Mouse (Mus musculus) left cerebral cortex, adult 2 months (tissue): ENCODE measurements around the gene Prpf39. TPM values are rescaled to one million over a fixed set of nuclear protein-coding genes. Genes with fewer than 3 reads are reported as not detected.

Experiments used
- DNase-seq, 2 experiments: peaks; one replicate each; pipeline ENCODE4 v3.0.0; 2021 to 2022; ENCODE audit warnings: low spot score in 2 of 2, mixed read lengths in 1 of 2; ENCODE audit errors: extremely low spot score in 1 of 2
- H3K27ac ChIP-seq: fragments of 200-600 bp; 2 replicates; pipeline ENCODE4 v1.8.1; 2022
- H3K4me3 ChIP-seq: fragments of 200-600 bp; 2 replicates; pipeline ENCODE4 v1.8.1; 2022
- CTCF ChIP-seq: fragments of 200-600 bp; IDR thresholded peaks from 2 replicates; pipeline ENCODE4 v1.8.1; 2022; ENCODE audit warnings: antibody characterized with exemption, mild to moderate bottlenecking, moderate library complexity
- intact Hi-C: fragments of 180-260 bp; cut with DNase I; formaldehyde crosslinking; loops from one replicate; pipeline ENCODE4 v1.15.1; 2025
- total RNA-seq, 2 experiments: library from RNA; stranded (reverse); gene quantifications; 2 replicates each; pipeline ENCODE4 v1.2.3; 2021

Prpf39 gene
- total RNA-seq, 2 experiments from 2014 or later = 41.6 to 44.9 TPM

DNA sequence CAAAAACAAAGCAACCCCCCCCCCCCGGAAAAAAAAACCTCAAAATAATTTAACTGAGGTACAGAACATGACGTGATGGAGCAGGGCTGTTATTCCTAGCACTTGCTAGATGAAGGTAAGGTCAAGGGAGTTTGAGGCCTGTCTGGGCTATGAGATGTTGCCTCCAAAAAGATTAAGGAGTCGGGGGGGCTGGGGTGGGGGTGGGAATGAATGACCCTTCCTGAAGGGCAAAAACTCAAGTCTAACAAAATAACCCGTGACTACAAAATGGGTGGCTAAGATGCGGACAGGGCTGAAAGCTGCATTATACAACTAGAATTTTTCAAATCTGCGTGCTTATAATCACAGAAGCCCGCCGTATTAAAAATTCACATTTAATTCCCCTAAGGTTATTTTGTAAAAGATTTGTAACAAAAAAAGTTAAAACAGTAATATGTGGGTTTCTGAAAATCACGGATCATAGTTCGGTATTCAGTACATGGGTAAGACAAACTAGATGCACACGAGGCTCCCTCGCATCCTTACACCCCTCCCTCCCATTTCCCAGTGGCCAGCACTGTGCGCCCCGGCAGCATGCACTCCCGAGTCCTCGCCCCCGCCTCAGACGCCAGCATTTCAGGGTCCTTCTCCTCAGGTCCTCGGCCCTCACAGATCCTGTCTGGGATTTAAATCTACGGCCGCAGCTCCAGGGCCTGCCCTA lies 36.9 kb downstream of the Prpf39 start:
- intact Hi-C loops = loop anchor here (5.0 kb wide), 1 partner anchor 36 kb away; the partner anchor contains the start of gene Prpf39
- TF ChIP-seq CTCF = no peak
- H3K4me3 ChIP-seq = peak overlapping the region; percentile 68
- H3K27ac ChIP-seq = peak overlapping the region; percentile 96
- no peak for DNase-seq

DNA sequence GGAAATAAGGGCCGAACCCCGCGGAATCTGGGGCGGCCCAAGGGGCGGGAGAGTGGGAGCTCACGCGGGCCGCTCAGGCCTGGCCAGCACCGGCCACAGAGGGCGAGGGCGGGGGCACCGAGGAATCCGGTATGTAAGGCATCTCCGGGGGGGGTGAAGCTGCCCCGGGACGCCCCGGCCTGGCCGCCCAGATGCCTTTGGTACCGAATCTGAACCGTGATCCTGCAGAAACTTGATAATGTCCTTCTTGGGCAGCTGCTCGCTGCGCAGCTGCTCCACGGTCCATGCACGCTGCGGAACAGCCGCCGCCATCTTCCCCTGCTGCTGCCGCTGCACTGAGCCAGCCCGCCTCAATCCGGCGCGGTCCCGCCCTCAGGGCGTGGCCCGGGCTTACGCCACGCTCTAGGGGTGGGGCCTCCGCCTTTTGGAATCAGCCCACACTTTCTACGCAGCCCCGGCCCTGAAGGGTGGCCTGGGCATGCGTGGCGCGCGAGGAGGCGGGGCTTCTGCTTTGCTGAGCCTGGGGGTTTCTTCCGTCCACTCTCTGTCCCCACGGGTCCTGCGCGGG lies 37.6 kb downstream of the Prpf39 start, which contains the start of gene Fkbp3:
Gene Fkbp3 (minus strand): TSS at position 397 of the 568 bp plus-strand sequence.
- Histone ChIP-seq H3K27ac (peak within 1 kb of the TSS; percentile 96), H3K4me3 (peak within 1 kb of the TSS; percentile 68)
- intact Hi-C loops = loop anchor here (1.0 to 5.0 kb wide), 2 partner anchors 36 to 108 kb away; partner anchors contain the start of genes Klhl28, Prpf39 and Togaram1
- peak; percentile 97 to 98 for DNase-seq
- no peak for TF ChIP-seq CTCF

- Histone ChIP-seq H3K4me3 (peak overlapping the region; percentile 68), H3K27ac (peak overlapping the region; percentile 96)
- no peak for TF ChIP-seq CTCF
- intact Hi-C loops = loop anchor here (1.0 to 5.0 kb wide), 3 partner anchors 37 to 109 kb away; partner anchors contain the start of genes Klhl28, Mis18bp1, Prpf39 and Togaram1
- no peak for DNase-seq
Measured at GRCm38 (mm10) chr12:65074651-65075050, 38.5 kb downstream of the Prpf39 start.

- H3K27ac ChIP-seq = peak within 1 kb of the TSS; percentile 96
- TF ChIP-seq CTCF = no peak
- intact Hi-C loops = loop anchor here (1.0 kb wide), 1 partner anchor 97 kb away; the partner anchor contains the start of gene Mis18bp1
- H3K4me3 ChIP-seq = peak within 1 kb of the TSS; percentile 68
- peak; percentile 90 to 91 for DNase-seq
Measured at GRCm38 (mm10) chr12:65075085-65075732, 39.1 kb downstream of the Prpf39 start, which contains the start of gene Fancm. Gene Fancm (plus strand): TSS chr12:65075603.

- no peak for TF ChIP-seq CTCF
- H3K4me3 ChIP-seq = peak overlapping the region; percentile 68
- H3K27ac ChIP-seq = peak overlapping the region; percentile 96
- intact Hi-C loops = loop anchor here (1.0 kb wide), 1 partner anchor 96 kb away; the partner anchor contains the start of gene Mis18bp1
- no peak for DNase-seq
Measured at GRCm38 (mm10) chr12:65075733-65076310, 39.7 kb downstream of the Prpf39 start.

DNA sequence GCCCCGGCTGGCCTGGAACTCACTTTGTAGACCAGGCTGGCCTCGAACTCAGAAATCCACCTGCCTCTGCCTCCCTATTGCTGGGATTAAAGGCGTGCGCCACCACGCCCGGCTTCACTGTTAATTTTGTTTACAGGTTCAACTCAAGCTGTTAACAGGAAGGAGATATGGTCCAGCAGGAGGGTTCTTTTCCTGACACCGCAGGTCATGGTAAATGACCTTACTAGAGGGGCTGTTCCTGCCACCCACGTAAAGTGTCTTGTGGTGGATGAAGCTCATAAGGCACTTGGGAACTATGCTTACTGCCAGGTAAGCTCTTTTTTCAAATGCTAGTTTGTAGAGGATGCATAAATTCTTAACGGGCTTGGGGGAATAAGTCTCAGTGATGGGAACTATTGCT lies 40.8 kb downstream of the Prpf39 start:
- no peak overlapping the region for H3K27ac ChIP-seq
- H3K4me3 ChIP-seq = no peak overlapping the region
- TF ChIP-seq CTCF = no peak
- intact Hi-C loops = no loop called here
- DNase-seq = no peak

DNA sequence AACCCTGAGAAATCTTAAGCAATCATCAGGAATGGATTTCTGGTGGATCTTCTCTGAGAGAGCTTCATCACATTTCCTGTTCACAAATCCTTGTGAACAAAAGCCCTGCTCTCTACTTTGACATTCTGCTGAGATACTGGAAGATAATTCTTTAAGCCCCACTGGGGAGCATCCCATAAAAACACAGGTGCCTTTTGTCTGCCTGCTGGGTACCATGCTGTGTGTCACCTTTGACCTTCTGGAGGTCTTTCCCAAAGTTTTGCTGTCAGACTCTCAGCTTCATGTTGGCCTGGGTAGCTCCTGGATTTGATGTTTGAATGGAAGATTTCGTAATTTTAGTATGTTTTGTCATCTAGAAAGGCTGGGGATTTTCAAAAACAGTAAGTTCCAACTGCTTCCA lies 72.6 kb downstream of the Prpf39 start:
- intact Hi-C loops = no loop called here
- H3K27ac ChIP-seq = no peak overlapping the region
- H3K4me3 ChIP-seq = no peak overlapping the region
- no peak for DNase-seq
- TF ChIP-seq CTCF = no peak

DNA sequence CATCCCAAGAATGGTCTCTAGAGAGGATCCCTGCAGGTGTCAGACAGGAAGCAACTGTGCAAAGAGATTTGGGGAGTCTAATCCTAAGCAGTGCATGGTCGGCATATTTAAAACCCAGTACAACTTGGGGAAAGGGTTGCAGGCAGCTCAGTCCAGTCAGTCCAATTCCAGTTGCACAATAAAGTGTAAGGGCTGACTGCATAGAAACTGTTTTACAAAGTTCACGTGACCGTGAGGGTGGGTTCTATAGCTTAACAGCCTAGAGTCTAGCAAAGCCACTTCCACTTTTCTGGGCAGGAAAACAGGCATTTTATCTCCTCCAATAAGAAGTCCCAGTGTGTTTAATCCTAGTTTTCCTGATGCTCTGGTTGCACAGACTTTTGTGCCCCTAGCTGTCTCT lies 75.4 kb downstream of the Prpf39 start:
- H3K4me3 ChIP-seq = no peak overlapping the region
- no peak for DNase-seq
- intact Hi-C loops = no loop called here
- no peak overlapping the region for H3K27ac ChIP-seq
- TF ChIP-seq CTCF = no peak

DNA sequence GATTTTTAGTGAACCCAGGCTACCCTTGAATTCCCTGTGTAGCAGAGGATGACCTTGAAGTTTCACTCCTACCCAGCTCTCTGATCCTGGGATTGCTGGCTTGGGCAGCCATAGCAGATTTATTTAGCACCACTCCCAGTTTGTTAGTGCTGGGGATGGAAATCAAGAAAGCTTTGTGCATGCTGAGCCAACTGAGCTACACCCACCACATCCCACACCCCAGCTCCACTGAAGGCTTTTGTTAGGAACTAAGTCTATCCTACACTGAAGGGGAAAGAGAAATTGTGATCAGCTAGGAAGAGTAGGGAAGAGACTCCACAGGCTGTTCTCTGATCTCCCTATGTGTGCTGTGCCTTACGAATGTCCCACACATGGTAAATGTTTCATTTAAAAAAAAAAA lies 76.7 kb downstream of the Prpf39 start:
- no peak overlapping the region for H3K27ac ChIP-seq
- intact Hi-C loops = no loop called here
- DNase-seq = no peak
- H3K4me3 ChIP-seq = no peak overlapping the region
- no peak for TF ChIP-seq CTCF

Other genes with a start within 250 kb of the Prpf39 start
- gene Gm527, start 118.4 kb upstream of the Prpf39 start, total RNA-seq = 10 to 100 TPM; 15.1 to 15.7 TPM
- 10 to 100 TPM; 22.9 to 24.2 TPM for gene Klhl28, start 70.8 kb upstream of the Prpf39 start, total RNA-seq
- gene Togaram1, start 70.5 kb upstream of the Prpf39 start, total RNA-seq = 10 to 100 TPM; 56.0 to 57.0 TPM
- 100 to 1,000 TPM; 152 to 162 TPM for gene Fkbp3, start 37.7 kb downstream of the Prpf39 start, total RNA-seq
- gene Fancm, start 39.3 kb downstream of the Prpf39 start, total RNA-seq = 10 to 100 TPM; 15.9 to 17.9 TPM
- under 1 TPM; 0.19 to 0.48 TPM for gene Mis18bp1, start 136.3 kb downstream of the Prpf39 start, total RNA-seq
- gene Wdr20rt, start 189.2 kb downstream of the Prpf39 start, total RNA-seq = not detected